In the genomic region with DNA sequence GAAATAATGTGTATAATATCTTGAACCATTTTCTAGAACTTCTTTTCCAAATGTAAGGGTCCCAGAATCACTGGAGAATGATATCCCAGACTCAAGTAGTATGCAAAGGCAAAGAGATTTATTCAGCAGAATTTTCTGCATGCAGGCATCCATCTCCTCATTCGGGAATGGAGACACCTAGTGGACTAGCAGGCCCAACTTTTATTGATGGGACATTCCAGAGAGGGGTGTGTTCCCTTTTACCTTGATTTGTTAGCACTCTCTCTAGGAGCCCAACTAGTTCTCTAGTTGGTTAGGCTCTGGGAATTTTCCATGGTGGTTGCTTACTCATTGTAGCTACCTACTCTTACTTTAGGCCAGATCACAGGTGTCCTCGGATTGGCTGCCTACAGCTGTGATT, we compare ENCODE assay signal across 25 mouse cellular contexts.
DNase-seq lines count a peak whose midpoint lies in the region; ATAC-seq and TF ChIP-seq lines count a peak whose summit lies in the region.
"Had no signal": no experiment of that assay in that cellular context is flagged by ENCODE, and none has a peak within 500 bp of the region (broad histone marks: within the 10 kb centered on the region; RNA-seq: fewer than 3 reads in every experiment).

No protein-coding gene starts in this region.

- no peaks in the 10 kb centered on the region for H3K79me2 ChIP-seq in MEL (ENCODE audit: control insufficient read depth, insufficient read depth, low read length, poor library complexity)

- no peak for ATAC-seq in embryonic facial prominence, embryonic 14.5 days (ENCODE audit: low read depth)
- 0 out of 2 replicates have a peak, but pooled peaks have one; percentile 14 for ATAC-seq in erythroid progenitor cell, adult 5-6 weeks (replicated peaks; ENCODE audit: low FRiP score, poor library complexity, severe bottlenecking)
- ATAC-seq in forebrain, embryonic 15.5 days (replicated peaks): no peak
- ATAC-seq: forebrain, embryonic 13.5 days had no signal

- H3K4me3 ChIP-seq in embryonic facial prominence, embryonic 14.5 days (ENCODE audit: low read depth, low read length): no peak overlapping the region
- H3K4me3 ChIP-seq in embryonic facial prominence, embryonic 10.5 days: no peak overlapping the region
- H3K4me3 ChIP-seq in layer of hippocampus, adult 2 months: no peak overlapping the region
- no peak overlapping the region for H3K4me3 ChIP-seq in MEL (ENCODE audit: control insufficient read depth in 1 of 2, insufficient read depth in 1 of 2, low read depth in 2 of 2, low read length in 2 of 2)
- H3K4me3 ChIP-seq in forebrain, embryonic 15.5 days: no peak overlapping the region
- H3K4me3 ChIP-seq: forebrain, embryonic 13.5 days; heart, embryonic 10.5 days; hindbrain, embryonic 15.5 days; limb, embryonic 13.5 days; neural tube, embryonic 15.5 days; stomach, embryonic 15.5 days had no signal

- no peak overlapping the region for H3K4me2 ChIP-seq in embryonic facial prominence, embryonic 14.5 days (ENCODE audit: low read depth, low read length)
- no peak overlapping the region for H3K4me2 ChIP-seq in forebrain, embryonic 15.5 days (replicated peaks)
- H3K4me2 ChIP-seq: forebrain, embryonic 13.5 days; hindbrain, embryonic 15.5 days; limb, embryonic 13.5 days; midbrain, embryonic 11.5 days; neural tube, embryonic 15.5 days; stomach, embryonic 15.5 days had no signal

- peak; percentile 43 for TF ChIP-seq RAD21 in MEL (IDR thresholded peaks at IDR 0.05; ENCODE audit: low read depth, low read length)

- peak; percentile 7 for DNase-seq in embryonic facial prominence, embryonic 14.5 days (ENCODE audit: low spot score)
- DNase-seq in embryonic facial prominence, embryonic 10.5 days (ENCODE audit: low spot score): no peak
- DNase-seq in layer of hippocampus, adult 2 months (ENCODE audit: low spot score in 2 of 2): no peak
- DNase-seq in layer of hippocampus, postnatal 36 days: no peak
- no peak for DNase-seq in MEL (ENCODE audit: low read depth, low spot score)
- DNase-seq in spleen, postnatal 36 days (ENCODE audit: low spot score in 2 of 2): no peak
- DNase-seq: cerebellum, adult 11 months; cerebellum, adult 9-11 months; kidney, adult 11 months; kidney, postnatal 14 days; right cerebral cortex, adult 18-20 months; right cerebral cortex, postnatal 4 days; thymus, adult 18-20 months; thymus, postnatal 36 days had no signal

- WGBS in embryonic facial prominence, embryonic 14.5 days: 74% methylated on average over 2 of the region's 2 CpGs
- 48% methylated on average over 2 of the region's 2 CpGs for WGBS in embryonic facial prominence, embryonic 10.5 days
- WGBS in forebrain, embryonic 15.5 days: 62% methylated on average over 2 of the region's 2 CpGs

- no peak overlapping the region for H3K9ac ChIP-seq in embryonic facial prominence, embryonic 14.5 days (ENCODE audit: low read depth, low read length)
- no peak overlapping the region for H3K9ac ChIP-seq in MEL (ENCODE audit: control insufficient read depth, low read depth, low read length, poor library complexity, severe bottlenecking)
- no peak overlapping the region for H3K9ac ChIP-seq in forebrain, embryonic 15.5 days (replicated peaks)
- H3K9ac ChIP-seq: forebrain, embryonic 13.5 days; hindbrain, embryonic 15.5 days; limb, embryonic 13.5 days; liver, embryonic 14.5 days; neural tube, embryonic 15.5 days; stomach, embryonic 15.5 days had no signal

- no peaks in the 10 kb centered on the region for H3K4me1 ChIP-seq in embryonic facial prominence, embryonic 14.5 days (ENCODE audit: control insufficient read depth, insufficient read depth, low read length)
- no peaks in the 10 kb centered on the region for H3K4me1 ChIP-seq in embryonic facial prominence, embryonic 10.5 days
- H3K4me1 ChIP-seq in MEL (ENCODE audit: control insufficient read depth in 1 of 2, insufficient read depth in 2 of 2, low read length in 2 of 2): no peaks in the 10 kb centered on the region
- no peaks in the 10 kb centered on the region for H3K4me1 ChIP-seq in forebrain, embryonic 15.5 days
- H3K4me1 ChIP-seq: forebrain, embryonic 13.5 days; heart, embryonic 10.5 days; hindbrain, embryonic 15.5 days; limb, embryonic 13.5 days; neural tube, embryonic 15.5 days; stomach, embryonic 15.5 days had no signal

- no peaks in the 10 kb centered on the region for H3K9me3 ChIP-seq in embryonic facial prominence, embryonic 14.5 days (ENCODE audit: control insufficient read depth, low read length)
- no peaks in the 10 kb centered on the region for H3K9me3 ChIP-seq in embryonic facial prominence, embryonic 10.5 days
- H3K9me3 ChIP-seq in MEL (replicated peaks; ENCODE audit: insufficient read depth, low read length): no peaks in the 10 kb centered on the region
- no peaks in the 10 kb centered on the region for H3K9me3 ChIP-seq in forebrain, embryonic 15.5 days
- H3K9me3 ChIP-seq: forebrain, embryonic 13.5 days; heart, embryonic 10.5 days; hindbrain, embryonic 15.5 days; limb, embryonic 13.5 days; neural tube, embryonic 15.5 days; stomach, embryonic 15.5 days had no signal

- TF ChIP-seq POLR2A in MEL (IDR thresholded peaks at IDR 0.05; ENCODE audit: control insufficient read depth in 1 of 2, insufficient read depth in 1 of 2, low read depth in 1 of 2, low read length in 2 of 2, poor library complexity in 1 of 2): no peak

- peak; percentile 53 for TF ChIP-seq CTCF in layer of hippocampus, adult 2 months (conservative IDR thresholded peaks at IDR 0.05)
- TF ChIP-seq CTCF in MEL (IDR thresholded peaks at IDR 0.05 in 2 of 3, conservative IDR thresholded peaks at IDR 0.05 in 1 of 3; ENCODE audit: control insufficient read depth in 1 of 3, insufficient read depth in 1 of 3, low read depth in 2 of 3, low read length in 3 of 3, poor library complexity in 1 of 3, severe bottlenecking in 1 of 3): peak in 1 of 3 experiments; percentile 50; a peak in 2 of 6 replicates

- TF ChIP-seq EP300 in MEL (IDR thresholded peaks at IDR 0.05; ENCODE audit: low read depth in 1 of 2, low read length in 2 of 2): no peak

- no peak overlapping the region for H3K27ac ChIP-seq in embryonic facial prominence, embryonic 14.5 days (replicated peaks; ENCODE audit: low read depth, low read length)
- no peak overlapping the region for H3K27ac ChIP-seq in embryonic facial prominence, embryonic 10.5 days (replicated peaks)
- H3K27ac ChIP-seq in layer of hippocampus, adult 2 months: no peak overlapping the region
- H3K27ac ChIP-seq in MEL (ENCODE audit: control insufficient read depth, low read depth, low read length): no peak overlapping the region
- no peak overlapping the region for H3K27ac ChIP-seq in forebrain, embryonic 15.5 days (replicated peaks)
- H3K27ac ChIP-seq: forebrain, embryonic 13.5 days; heart, embryonic 10.5 days; hindbrain, embryonic 15.5 days; limb, embryonic 13.5 days; liver, embryonic 14.5 days; macrophage; neural tube, embryonic 15.5 days; stomach, embryonic 15.5 days had no signal

- no peaks in the 10 kb centered on the region for H3K27me3 ChIP-seq in embryonic facial prominence, embryonic 14.5 days (replicated peaks; ENCODE audit: control insufficient read depth, insufficient read depth, low read length)
- no peaks in the 10 kb centered on the region for H3K27me3 ChIP-seq in embryonic facial prominence, embryonic 10.5 days (replicated peaks; ENCODE audit: low read depth, poor library complexity, severe bottlenecking)
- no peaks in the 10 kb centered on the region for H3K27me3 ChIP-seq in MEL (ENCODE audit: control insufficient read depth in 1 of 2, insufficient read depth in 2 of 2, low read length in 2 of 2)
- H3K27me3 ChIP-seq in forebrain, embryonic 15.5 days: no peaks in the 10 kb centered on the region
- H3K27me3 ChIP-seq: forebrain, embryonic 13.5 days; hindbrain, embryonic 15.5 days; limb, embryonic 13.5 days; neural tube, embryonic 15.5 days; stomach, embryonic 15.5 days had no signal

- H3K36me3 ChIP-seq in embryonic facial prominence, embryonic 14.5 days (ENCODE audit: control insufficient read depth, insufficient read depth, low read length): no peaks in the 10 kb centered on the region
- H3K36me3 ChIP-seq in embryonic facial prominence, embryonic 10.5 days (replicated peaks): no peaks in the 10 kb centered on the region
- no peaks in the 10 kb centered on the region for H3K36me3 ChIP-seq in MEL (ENCODE audit: control insufficient read depth in 1 of 2, insufficient read depth in 2 of 2, low read length in 2 of 2)
- no peaks in the 10 kb centered on the region for H3K36me3 ChIP-seq in forebrain, embryonic 15.5 days
- H3K36me3 ChIP-seq: heart, embryonic 10.5 days; hindbrain, embryonic 15.5 days; limb, embryonic 13.5 days; neural tube, embryonic 15.5 days; stomach, embryonic 15.5 days had no signal

TF ChIP-seq in MEL, 35 proteins besides CTCF, POLR2A, EP300 and RAD21:
- TF ChIP-seq TAL1 (IDR thresholded peaks at IDR 0.05; ENCODE audit: low read length) (no peak), SMC3 (IDR thresholded peaks at IDR 0.05; ENCODE audit: low read depth, low read length) (peak; percentile 62)
